Mouse (Mus musculus): ENCODE data around the gene Hspb1. TPM values are rescaled to one million over a fixed set of nuclear protein-coding genes. Genes with fewer than 3 reads are reported as not detected.

Hspb1 gene
- polyA plus RNA-seq, 1 experiment from 2014 or later, result 7.8 TPM

DNA sequence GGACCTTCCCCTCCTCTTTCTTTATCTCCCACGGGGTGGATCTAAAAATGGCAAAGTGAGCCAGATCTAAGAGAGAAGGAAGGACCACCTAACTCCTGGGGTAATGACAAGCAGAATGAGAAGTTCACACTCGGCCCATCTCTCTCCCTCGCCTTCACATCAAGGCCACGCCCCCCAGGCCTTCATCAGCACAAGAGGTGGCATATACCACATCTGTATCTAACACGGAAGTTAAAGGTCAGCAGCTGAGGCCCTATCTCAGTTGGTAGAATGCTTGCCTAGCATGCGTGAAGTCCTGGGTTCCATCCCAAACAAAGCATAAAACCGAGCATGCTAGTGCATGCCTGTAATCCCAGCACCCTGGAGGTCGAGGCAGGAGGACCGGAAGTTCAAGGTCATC lies 14.0 kb upstream of the Hspb1 start:
- no peak overlapping the region for H3K4me3 ChIP-seq (ENCODE audit: low read depth, low read length)
- no peaks in the 10 kb centered on the region for H3K36me3 ChIP-seq (ENCODE audit: control insufficient read depth, insufficient read depth, low read length)
- WGBS, result 68% methylated on average over 8 of the region's 9 CpGs
- H3K9me3 ChIP-seq (ENCODE audit: control insufficient read depth, low read length), result no peaks in the 10 kb centered on the region
- H3K27me3 ChIP-seq (ENCODE audit: control insufficient read depth, insufficient read depth, low read length), result no peaks in the 10 kb centered on the region
- no peak overlapping the region for H3K9ac ChIP-seq (replicated peaks; ENCODE audit: low read depth, low read length)
- H3K4me1 ChIP-seq (ENCODE audit: control insufficient read depth, insufficient read depth, low read length), result 0 out of 2 replicates have a peak, but pooled peaks cover 5% of the 10 kb centered on the region
- no peak overlapping the region for H3K27ac ChIP-seq (ENCODE audit: low read depth, low read length)
- ATAC-seq (ENCODE audit: low read depth), result no peak
- H3K4me2 ChIP-seq (ENCODE audit: low read depth, low read length), result no peak overlapping the region

GRCm38 (mm10) chr5:135877180-135877579 lies 10.5 kb upstream of the Hspb1 start:
- no peaks in the 10 kb centered on the region for H3K36me3 ChIP-seq (ENCODE audit: control insufficient read depth, insufficient read depth, low read length)
- H3K4me3 ChIP-seq (ENCODE audit: low read depth, low read length), result no peak overlapping the region
- H3K4me1 ChIP-seq (ENCODE audit: control insufficient read depth, insufficient read depth, low read length), result 0 out of 2 replicates have a peak, but pooled peaks cover 5% of the 10 kb centered on the region
- H3K9ac ChIP-seq (replicated peaks; ENCODE audit: low read depth, low read length), result no peak overlapping the region
- no peak for ATAC-seq (ENCODE audit: low read depth)
- no peaks in the 10 kb centered on the region for H3K9me3 ChIP-seq (ENCODE audit: control insufficient read depth, low read length)
- WGBS, result 22% methylated on average over 8 of the region's 8 CpGs
- H3K4me2 ChIP-seq (ENCODE audit: low read depth, low read length), result peak overlapping the region; percentile 47
- H3K27me3 ChIP-seq (ENCODE audit: control insufficient read depth, insufficient read depth, low read length), result no peaks in the 10 kb centered on the region
- 0 out of 2 replicates have a peak overlapping the region, but pooled peaks have one; percentile 18 for H3K27ac ChIP-seq (ENCODE audit: low read depth, low read length)

GRCm38 (mm10) chr5:135877831-135878231 lies 9.9 kb upstream of the Hspb1 start:
- Histone ChIP-seq H3K9me3 (ENCODE audit: control insufficient read depth, low read length) (no peaks in the 10 kb centered on the region), H3K27me3 (ENCODE audit: control insufficient read depth, insufficient read depth, low read length) (no peaks in the 10 kb centered on the region), H3K4me3 (ENCODE audit: low read depth, low read length) (peak overlapping the region; percentile 25), H3K36me3 (ENCODE audit: control insufficient read depth, insufficient read depth, low read length) (no peaks in the 10 kb centered on the region), H3K4me1 (ENCODE audit: control insufficient read depth, insufficient read depth, low read length) (0 out of 2 replicates have a peak, but pooled peaks cover 5% of the 10 kb centered on the region), H3K9ac (replicated peaks; ENCODE audit: low read depth, low read length) (0 out of 2 replicates have a peak overlapping the region, but pooled peaks have one; percentile 41), H3K27ac (ENCODE audit: low read depth, low read length) (0 out of 2 replicates have a peak overlapping the region, but pooled peaks have one; percentile 18), H3K4me2 (ENCODE audit: low read depth, low read length) (peak overlapping the region; percentile 47)
- 1% methylated on average over 16 of the region's 16 CpGs for WGBS
- ATAC-seq (ENCODE audit: low read depth), result peak; percentile 67

DNA sequence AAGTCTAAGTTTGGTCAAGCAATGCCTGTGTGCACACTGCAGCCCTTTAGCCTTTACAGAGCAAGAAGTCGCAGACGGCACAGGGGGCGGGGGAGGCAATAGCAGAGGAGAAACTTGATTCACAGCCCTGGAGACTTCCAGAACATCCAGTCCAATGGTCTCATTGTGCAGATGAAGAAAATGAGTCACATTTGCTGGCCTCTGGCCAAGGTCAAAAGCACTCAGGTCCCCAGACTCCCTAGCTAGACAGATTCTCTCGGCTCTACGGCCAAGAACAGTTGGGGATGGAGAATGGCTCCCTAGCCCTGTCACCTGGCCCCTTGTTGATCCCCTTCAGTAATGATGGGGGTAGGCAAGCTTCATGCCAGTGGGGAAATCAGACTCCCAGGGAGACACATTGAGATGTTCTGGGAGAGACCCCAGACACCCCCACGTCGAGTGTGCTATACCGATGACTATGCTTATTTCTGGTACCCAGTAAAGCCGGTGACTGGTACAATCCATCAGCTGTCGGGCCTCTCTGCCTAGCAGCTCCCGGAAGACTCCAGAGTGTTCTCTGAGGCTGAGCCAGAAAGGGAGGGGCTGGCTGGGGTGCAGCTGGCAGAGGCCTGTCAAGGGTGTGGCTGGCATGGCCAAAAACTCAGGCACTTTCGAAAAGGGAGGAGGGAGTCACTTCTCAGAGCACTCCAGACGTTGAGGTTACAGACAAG lies 8.1 kb upstream of the Hspb1 start:
- no peaks in the 10 kb centered on the region for H3K27me3 ChIP-seq (ENCODE audit: control insufficient read depth, insufficient read depth, low read length)
- WGBS, result 37% methylated on average over 13 of the region's 13 CpGs
- ATAC-seq (ENCODE audit: low read depth), result 0 out of 2 replicates have a peak, but pooled peaks have one; percentile 18
- no peak overlapping the region for H3K4me2 ChIP-seq (ENCODE audit: low read depth, low read length)
- H3K9me3 ChIP-seq (ENCODE audit: control insufficient read depth, low read length), result no peaks in the 10 kb centered on the region
- H3K4me3 ChIP-seq (ENCODE audit: low read depth, low read length), result no peak overlapping the region
- no peak overlapping the region for H3K9ac ChIP-seq (replicated peaks; ENCODE audit: low read depth, low read length)
- no peaks in the 10 kb centered on the region for H3K36me3 ChIP-seq (ENCODE audit: control insufficient read depth, insufficient read depth, low read length)
- H3K4me1 ChIP-seq (ENCODE audit: control insufficient read depth, insufficient read depth, low read length), result 0 out of 2 replicates have a peak, but pooled peaks cover 5% of the 10 kb centered on the region
- no peak overlapping the region for H3K27ac ChIP-seq (ENCODE audit: low read depth, low read length)

DNA sequence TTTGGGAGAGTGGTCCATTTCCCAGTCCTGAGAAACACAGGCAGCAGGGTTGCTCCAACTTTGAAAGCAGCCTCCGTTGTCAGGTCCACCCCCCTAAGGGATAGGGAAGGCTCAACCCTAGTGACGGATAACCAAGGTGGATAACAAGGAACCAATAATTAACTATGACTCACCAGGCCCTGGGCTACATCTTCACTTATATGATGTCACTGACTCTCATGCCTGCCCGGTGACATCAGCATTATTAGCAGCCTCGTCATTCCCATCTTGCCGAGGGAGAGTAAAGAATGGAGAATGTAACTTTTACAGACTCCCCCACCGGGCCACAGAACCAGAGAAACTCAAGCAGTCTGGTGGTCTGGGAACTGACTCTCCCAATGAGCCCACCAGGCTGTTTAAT lies 3.1 kb upstream of the Hspb1 start:
- Histone ChIP-seq H3K9me3 (ENCODE audit: control insufficient read depth, low read length) (no peaks in the 10 kb centered on the region), H3K4me2 (ENCODE audit: low read depth, low read length) (no peak overlapping the region), H3K9ac (replicated peaks; ENCODE audit: low read depth, low read length) (no peak overlapping the region), H3K4me3 (ENCODE audit: low read depth, low read length) (no peak overlapping the region), H3K4me1 (ENCODE audit: control insufficient read depth, insufficient read depth, low read length) (no peaks in the 10 kb centered on the region), H3K27me3 (ENCODE audit: control insufficient read depth, insufficient read depth, low read length) (peaks cover 9% of the 10 kb centered on the region), H3K27ac (ENCODE audit: low read depth, low read length) (no peak overlapping the region), H3K36me3 (ENCODE audit: control insufficient read depth, insufficient read depth, low read length) (no peaks in the 10 kb centered on the region)
- WGBS, result 77% methylated on average over 6 of the region's 6 CpGs
- ATAC-seq (ENCODE audit: low read depth), result no peak

DNA sequence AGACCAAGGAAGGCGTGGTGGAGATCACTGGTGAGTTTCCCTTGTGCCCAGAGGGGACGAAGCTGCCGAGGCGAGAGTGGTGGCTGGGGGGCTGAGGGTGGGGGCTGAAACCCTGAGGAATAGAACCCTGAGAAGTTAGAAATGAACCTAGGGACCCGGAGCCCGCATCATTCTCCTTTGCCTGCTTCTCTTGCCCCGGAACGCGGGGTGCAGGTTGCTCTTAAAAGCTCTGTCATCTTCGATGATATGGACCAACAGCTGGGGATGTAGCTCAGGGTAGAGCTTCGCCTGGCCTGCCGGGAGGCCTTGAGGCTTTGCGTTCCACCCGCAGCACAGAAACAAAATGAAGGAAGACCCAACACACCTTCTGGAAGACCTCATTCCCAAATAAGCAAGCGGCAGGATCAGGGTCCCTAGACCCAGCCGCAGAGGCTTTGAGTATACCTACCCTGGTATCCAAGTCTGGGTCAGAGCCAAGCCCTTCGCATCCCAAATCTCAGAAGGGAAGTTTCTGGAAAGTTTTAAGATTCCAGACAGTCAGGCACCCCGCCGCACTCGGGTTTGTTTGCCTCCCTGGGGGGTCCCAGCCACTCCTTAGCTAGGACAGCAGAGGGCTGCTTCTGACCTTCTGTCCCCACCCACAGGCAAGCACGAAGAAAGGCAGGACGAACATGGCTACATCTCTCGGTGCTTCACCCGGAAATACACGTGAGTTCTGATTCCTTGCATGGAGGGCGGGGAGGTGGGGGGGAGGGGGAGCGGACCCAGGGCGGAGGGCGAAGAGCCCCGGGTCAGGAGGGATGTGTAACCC lies 891 bp downstream of the Hspb1 start:
- WGBS, result 5% methylated on average over 30 of the region's 30 CpGs
- Histone ChIP-seq H3K27me3 (ENCODE audit: control insufficient read depth, insufficient read depth, low read length) (peaks cover 9% of the 10 kb centered on the region), H3K9me3 (ENCODE audit: control insufficient read depth, low read length) (no peaks in the 10 kb centered on the region), H3K36me3 (ENCODE audit: control insufficient read depth, insufficient read depth, low read length) (no peaks in the 10 kb centered on the region), H3K4me2 (ENCODE audit: low read depth, low read length) (peak overlapping the region; percentile 29; the same call in 1 of the 2 replicates), H3K9ac (replicated peaks; ENCODE audit: low read depth, low read length) (no peak overlapping the region), H3K27ac (ENCODE audit: low read depth, low read length) (no peak overlapping the region), H3K4me1 (ENCODE audit: control insufficient read depth, insufficient read depth, low read length) (no peaks in the 10 kb centered on the region), H3K4me3 (ENCODE audit: low read depth, low read length) (peak overlapping the region; percentile 12; the same call in 1 of the 2 replicates)
- ATAC-seq (ENCODE audit: low read depth), result no peak

DNA sequence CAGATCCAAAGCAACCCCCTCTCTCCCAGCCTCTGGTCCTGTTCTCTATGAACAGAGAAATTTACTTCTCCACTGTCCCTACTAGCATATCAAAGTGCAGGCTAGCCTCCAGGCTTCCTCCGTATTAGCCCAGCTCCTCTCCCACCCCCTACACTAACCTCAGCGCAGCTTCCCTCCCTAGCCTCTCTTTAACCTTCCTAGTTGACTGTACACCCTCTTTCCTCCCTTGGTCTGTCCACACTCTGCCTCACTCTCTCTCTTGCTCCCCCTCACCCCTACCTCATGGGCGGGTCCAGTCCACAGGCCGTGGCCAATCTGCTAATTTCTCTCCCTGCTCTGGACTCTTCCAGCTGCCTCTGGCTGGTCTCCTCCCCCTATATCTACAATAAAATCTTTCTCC lies 2.6 kb downstream of the Hspb1 start:
- no peaks in the 10 kb centered on the region for H3K36me3 ChIP-seq (ENCODE audit: control insufficient read depth, insufficient read depth, low read length)
- no peaks in the 10 kb centered on the region for H3K9me3 ChIP-seq (ENCODE audit: control insufficient read depth, low read length)
- H3K4me1 ChIP-seq (ENCODE audit: control insufficient read depth, insufficient read depth, low read length), result no peaks in the 10 kb centered on the region
- H3K27me3 ChIP-seq (ENCODE audit: control insufficient read depth, insufficient read depth, low read length), result peaks cover 9% of the 10 kb centered on the region
- no peak overlapping the region for H3K27ac ChIP-seq (ENCODE audit: low read depth, low read length)
- H3K4me2 ChIP-seq (ENCODE audit: low read depth, low read length), result no peak overlapping the region
- WGBS, result 58% methylated on average over 4 of the region's 4 CpGs
- no peak for ATAC-seq (ENCODE audit: low read depth)
- no peak overlapping the region for H3K4me3 ChIP-seq (ENCODE audit: low read depth, low read length)
- H3K9ac ChIP-seq (replicated peaks; ENCODE audit: low read depth, low read length), result no peak overlapping the region

DNA sequence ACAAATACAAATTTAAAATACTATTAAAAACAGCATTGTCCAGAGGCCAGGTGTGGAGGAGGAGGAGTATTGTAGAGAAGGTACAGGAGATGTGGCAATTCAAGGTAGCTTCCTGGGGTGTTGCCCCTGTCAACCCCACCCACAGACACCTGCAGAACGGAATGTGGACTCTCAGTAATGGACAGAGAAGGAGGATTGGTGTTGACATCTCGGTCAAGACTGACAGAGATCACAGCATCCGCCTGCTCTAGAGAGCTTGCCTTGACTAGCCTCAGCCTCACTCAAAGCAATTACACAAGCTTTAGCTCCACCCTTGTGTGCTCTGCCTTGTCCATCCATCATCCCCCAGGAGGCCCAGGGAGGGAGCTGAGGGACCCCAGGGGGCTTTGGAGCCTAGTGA lies 3.2 kb downstream of the Hspb1 start:
- H3K27me3 ChIP-seq (ENCODE audit: control insufficient read depth, insufficient read depth, low read length), result peaks cover 9% of the 10 kb centered on the region
- H3K27ac ChIP-seq (ENCODE audit: low read depth, low read length), result no peak overlapping the region
- no peak overlapping the region for H3K4me3 ChIP-seq (ENCODE audit: low read depth, low read length)
- no peak overlapping the region for H3K9ac ChIP-seq (replicated peaks; ENCODE audit: low read depth, low read length)
- ATAC-seq (ENCODE audit: low read depth), result no peak
- WGBS, result 71% methylated on average over 3 of the region's 3 CpGs
- no peaks in the 10 kb centered on the region for H3K4me1 ChIP-seq (ENCODE audit: control insufficient read depth, insufficient read depth, low read length)
- H3K9me3 ChIP-seq (ENCODE audit: control insufficient read depth, low read length), result no peaks in the 10 kb centered on the region
- no peaks in the 10 kb centered on the region for H3K36me3 ChIP-seq (ENCODE audit: control insufficient read depth, insufficient read depth, low read length)
- H3K4me2 ChIP-seq (ENCODE audit: low read depth, low read length), result no peak overlapping the region
